Mouse (Mus musculus): ENCODE measurements around the gene Banp. TPM values are rescaled to one million over a fixed set of nuclear protein-coding genes. Genes with fewer than 3 reads are reported as not detected.

Banp gene
- 45.2 TPM for polyA plus RNA-seq (2021)

GRCm38 (mm10) chr8:121949222-121949800, at the start of gene Banp:
Banp (plus strand) TSS chr8:121949750.
- POLR2A ChIA-PET: no interaction called here
- no peaks in the 10 kb centered on the region for H3K27me3 ChIP-seq
- CTCF ChIA-PET: interaction anchor here (1.3 kb wide), 1 partner anchor 16 kb away, joined by 4 read pairs; no protein-coding TSS in a partner anchor
- TF ChIP-seq CTCF (IDR thresholded peaks at IDR 0.05): no peak
- DNase-seq (ENCODE audit: low read depth, low spot score) (no peak), ATAC-seq (no peak)
- in situ Hi-C loops (cut with MboI; ENCODE audit: low pct_unique_long_range_greater_than_20kb): loop anchor here (25.0 kb wide), 1 partner anchor 237 kb away; no protein-coding TSS in a partner anchor

- ATAC-seq (peak; percentile 57), DNase-seq (ENCODE audit: low read depth, low spot score) (peak; percentile 86)
- no peak for TF ChIP-seq CTCF (IDR thresholded peaks at IDR 0.05)
- in situ Hi-C loops (cut with MboI; ENCODE audit: low pct_unique_long_range_greater_than_20kb): no loop called here
- POLR2A ChIA-PET: interaction anchor here (1.0 to 1.2 kb wide), 2 partner anchors 13 to 25 kb away, joined by 5 to 6 read pairs; no protein-coding TSS in a partner anchor
- CTCF ChIA-PET: interaction anchor here (1.1 to 6.7 kb wide), 5 partner anchors 10 to 51 kb away, joined by 3 to 38 read pairs (median 3); no protein-coding TSS in a partner anchor
- H3K27me3 ChIP-seq: no peaks in the 10 kb centered on the region
These were observed 47.9 kb upstream of the Banp start for GRCm38 (mm10) chr8:121901498-121902236.

DNA sequence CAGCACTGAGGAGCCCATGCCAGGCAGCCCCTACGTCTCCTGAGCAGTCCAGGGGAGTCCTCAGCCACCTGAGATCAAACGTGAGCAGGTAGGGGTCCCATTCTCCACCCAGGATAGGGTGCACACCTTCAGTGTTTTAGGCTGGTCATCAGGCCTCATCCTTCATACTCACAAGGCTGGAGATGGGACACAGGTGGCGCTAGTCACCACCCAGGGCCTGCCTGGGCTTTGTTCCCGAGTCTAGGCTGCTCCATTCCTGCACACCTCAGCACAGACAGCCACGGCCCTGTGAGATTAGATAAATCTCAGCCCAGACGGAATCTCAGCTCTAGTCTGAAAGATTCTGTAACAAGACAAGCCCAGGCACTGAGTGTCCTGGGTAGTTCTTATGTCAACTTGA, 45.6 kb upstream of the Banp start:
- in situ Hi-C loops (cut with MboI; ENCODE audit: low pct_unique_long_range_greater_than_20kb): no loop called here
- DNase-seq (ENCODE audit: low read depth, low spot score) (no peak), ATAC-seq (no peak)
- no peak for TF ChIP-seq CTCF (IDR thresholded peaks at IDR 0.05)
- ChIA-PET CTCF (interaction anchor here (1.0 to 6.7 kb wide), 5 partner anchors 14 to 53 kb away, joined by 4 to 38 read pairs (median 5); no protein-coding TSS in a partner anchor), POLR2A (interaction anchor here (0.6 to 1.7 kb wide), 2 partner anchors 30 to 198 kb away, joined by 5 to 6 read pairs; no protein-coding TSS in a partner anchor)
- H3K27me3 ChIP-seq: no peaks in the 10 kb centered on the region

DNA sequence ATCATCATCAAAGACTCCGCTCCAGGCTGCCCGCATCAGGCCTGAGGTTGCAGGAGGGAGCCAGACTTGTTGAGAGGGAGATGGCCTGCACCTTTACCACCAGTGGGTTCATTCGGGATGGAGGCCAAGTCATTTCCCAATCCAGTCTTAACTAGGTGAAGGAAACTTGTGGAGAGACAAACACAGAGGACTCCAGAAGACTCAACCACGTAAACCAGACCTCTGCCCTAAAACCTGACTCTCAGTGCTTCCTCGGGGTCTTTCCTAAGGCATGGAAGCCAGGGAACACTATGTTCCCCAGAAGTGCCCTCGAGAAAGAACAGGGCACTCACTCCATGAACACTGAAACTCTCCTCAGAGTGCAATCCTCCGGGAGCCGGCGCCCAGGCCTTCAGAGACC, 44.6 kb upstream of the Banp start:
- POLR2A ChIA-PET: interaction anchor here (1.6 kb wide), 1 partner anchor 9 kb away, joined by 5 read pairs; no protein-coding TSS in a partner anchor
- ATAC-seq: no peak
- no peaks in the 10 kb centered on the region for H3K27me3 ChIP-seq
- CTCF ChIA-PET: interaction anchor here (1.1 to 6.7 kb wide), 3 partner anchors 28 to 54 kb away, joined by 3 to 38 read pairs (median 5); no protein-coding TSS in a partner anchor
- no peak for DNase-seq (ENCODE audit: low read depth, low spot score)
- no peak for TF ChIP-seq CTCF (IDR thresholded peaks at IDR 0.05)
- in situ Hi-C loops (cut with MboI; ENCODE audit: low pct_unique_long_range_greater_than_20kb): loop anchor here (5.0 kb wide), 1 partner anchor 53 kb away; no protein-coding TSS in a partner anchor

DNA sequence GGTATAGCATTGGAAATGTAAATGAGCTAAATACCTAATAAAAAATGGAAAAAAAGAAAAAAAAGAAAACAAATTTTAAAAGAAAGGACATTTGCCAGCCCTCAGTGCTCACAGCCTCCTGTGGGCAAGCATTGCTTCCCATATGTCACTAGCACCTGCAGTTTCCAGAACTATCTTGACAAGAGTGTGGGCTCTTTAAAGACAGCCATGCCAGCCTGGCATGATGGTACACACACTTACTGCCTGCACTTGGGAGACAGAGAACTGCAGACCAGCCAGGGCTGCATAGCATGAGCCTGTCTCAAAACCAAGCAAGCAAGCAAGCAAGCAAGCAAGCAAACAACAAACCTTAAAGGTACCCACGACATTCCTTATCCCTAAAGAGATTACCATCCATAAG, 44.1 kb upstream of the Banp start:
- no peaks in the 10 kb centered on the region for H3K27me3 ChIP-seq
- no peak for DNase-seq (ENCODE audit: low read depth, low spot score)
- ChIA-PET CTCF (interaction anchor here (1.1 to 6.7 kb wide), 3 partner anchors 28 to 55 kb away, joined by 3 to 38 read pairs (median 5); no protein-coding TSS in a partner anchor), POLR2A (interaction anchor here (0.6 to 1.6 kb wide), 3 partner anchors 9 to 24 kb away, joined by 3 to 5 read pairs (median 3); no protein-coding TSS in a partner anchor)
- ATAC-seq: no peak
- no peak for TF ChIP-seq CTCF (IDR thresholded peaks at IDR 0.05)
- in situ Hi-C loops (cut with MboI; ENCODE audit: low pct_unique_long_range_greater_than_20kb): loop anchor here (5.0 kb wide), 1 partner anchor 53 kb away; no protein-coding TSS in a partner anchor

DNA sequence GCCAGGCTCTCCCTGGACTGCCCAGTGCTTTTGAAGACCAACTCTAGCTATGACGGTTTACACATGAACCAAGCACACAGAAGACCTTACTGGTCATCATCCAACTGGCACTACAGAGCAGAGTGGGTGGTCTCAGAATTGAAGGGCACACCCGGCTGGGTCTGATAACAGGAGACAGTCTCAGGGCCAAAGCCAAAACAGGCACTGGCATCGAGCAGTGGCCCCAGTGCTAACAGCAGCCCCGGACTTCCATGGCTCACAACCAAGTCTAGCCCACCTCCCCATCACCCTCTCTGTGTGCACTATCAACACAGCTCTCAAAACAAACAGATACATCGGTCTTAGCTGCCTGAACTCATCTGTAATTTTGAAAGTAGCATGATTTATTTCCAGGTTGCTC, 43.7 kb upstream of the Banp start:
- no peak for TF ChIP-seq CTCF (IDR thresholded peaks at IDR 0.05)
- no peak for DNase-seq (ENCODE audit: low read depth, low spot score)
- POLR2A ChIA-PET: interaction anchor here (0.6 to 2.6 kb wide), 6 partner anchors 10 to 55 kb away, joined by 3 to 15 read pairs (median 6); no protein-coding TSS in a partner anchor
- in situ Hi-C loops (cut with MboI; ENCODE audit: low pct_unique_long_range_greater_than_20kb): loop anchor here (5.0 kb wide), 1 partner anchor 54 kb away; no protein-coding TSS in a partner anchor
- ATAC-seq: no peak
- CTCF ChIA-PET: interaction anchor here (1.1 to 6.7 kb wide), 3 partner anchors 13 to 55 kb away, joined by 3 to 38 read pairs (median 3); no protein-coding TSS in a partner anchor
- no peaks in the 10 kb centered on the region for H3K27me3 ChIP-seq

GRCm38 (mm10) chr8:121906542-121907512, 42.7 kb upstream of the Banp start:
- no peaks in the 10 kb centered on the region for H3K27me3 ChIP-seq
- in situ Hi-C loops (cut with MboI; ENCODE audit: low pct_unique_long_range_greater_than_20kb): loop anchor here (5.0 kb wide), 1 partner anchor 55 kb away; no protein-coding TSS in a partner anchor
- ATAC-seq (peak; percentile 4), DNase-seq (ENCODE audit: low read depth, low spot score) (no peak)
- TF ChIP-seq CTCF (IDR thresholded peaks at IDR 0.05): no peak
- CTCF ChIA-PET: interaction anchor here (1.5 to 6.7 kb wide), 3 partner anchors 14 to 56 kb away, joined by 3 to 51 read pairs (median 38); no protein-coding TSS in a partner anchor
- POLR2A ChIA-PET: interaction anchor here (0.9 to 2.6 kb wide), 6 partner anchors 9 to 56 kb away, joined by 4 to 15 read pairs (median 6); no protein-coding TSS in a partner anchor

- DNase-seq (ENCODE audit: low read depth, low spot score): no peak
- in situ Hi-C loops (cut with MboI; ENCODE audit: low pct_unique_long_range_greater_than_20kb): loop anchor here (5.0 kb wide), 1 partner anchor 55 kb away; no protein-coding TSS in a partner anchor
- ChIA-PET CTCF (interaction anchor here (0.6 to 7.3 kb wide), 10 partner anchors 10 to 57 kb away, joined by 3 to 111 read pairs (median 8); no protein-coding TSS in a partner anchor), POLR2A (interaction anchor here (0.6 to 2.6 kb wide), 11 partner anchors 9 to 57 kb away, joined by 3 to 15 read pairs (median 5); no protein-coding TSS in a partner anchor)
- TF ChIP-seq CTCF (IDR thresholded peaks at IDR 0.05): no peak
- peak; percentile 44 for ATAC-seq
- no peaks in the 10 kb centered on the region for H3K27me3 ChIP-seq
These were observed 41.8 kb upstream of the Banp start, which contains the start of gene Slc7a5 for GRCm38 (mm10) chr8:121907587-121908248. Slc7a5 (minus strand) TSS chr8:121907694.
